Mouse (Mus musculus): ENCODE data around the gene Rbm45.

- TF ChIP-seq CTCF (IDR thresholded peaks at IDR 0.05; ENCODE audit: control insufficient read depth, insufficient read depth, insufficient read length): no peak
- no peak for TF ChIP-seq MYOD1 (IDR thresholded peaks at IDR 0.05; ENCODE audit: control insufficient read depth, insufficient read length, low read depth)
- no peak for TF ChIP-seq MAX (IDR thresholded peaks at IDR 0.05)
Measured at GRCm38 (mm10) chr2:76417446-76418141, 47.8 kb downstream of the Rbm45 start.
